Mouse (Mus musculus): ENCODE measurements around the gene Nol10.
"Not testable (repeated sequence)": the region's sequence is repeated elsewhere in the genome, so short reads cannot be mapped to it uniquely, and the experiment has no call there.

Gene Nol10

GRCm38 (mm10) chr12:17463706-17464105 lies 115.4 kb downstream of the Nol10 start:
- no peak for DNase-seq (ENCODE audit: low spot score)

GRCm38 (mm10) chr12:17464550-17464949 lies 116.3 kb downstream of the Nol10 start:
- not testable (repeated sequence) for DNase-seq (ENCODE audit: low spot score)

DNA sequence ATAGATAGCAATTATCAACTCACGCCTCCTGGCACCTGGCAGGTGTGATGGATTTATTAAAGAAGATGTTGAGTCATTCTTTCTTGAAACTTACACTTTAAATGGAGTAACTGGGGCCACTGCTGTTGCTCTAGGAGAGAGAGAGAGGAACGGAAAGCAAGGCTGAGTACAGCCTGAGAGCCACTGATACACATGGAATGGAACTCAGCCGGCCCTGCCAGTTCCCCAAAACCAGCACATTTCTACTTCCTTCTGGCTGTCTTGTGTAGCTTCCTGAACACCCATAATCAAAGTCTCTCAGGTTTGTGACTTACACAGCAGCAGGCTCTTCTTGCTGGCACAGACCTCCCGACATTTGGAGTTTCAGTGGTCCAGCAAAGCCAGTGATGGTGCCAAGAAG lies 118.5 kb downstream of the Nol10 start:
- no peak for DNase-seq (ENCODE audit: low spot score)

- peak; percentile 31 for DNase-seq (ENCODE audit: low spot score)
Measured at GRCm38 (mm10) chr12:17468359-17468758, 120.1 kb downstream of the Nol10 start.

GRCm38 (mm10) chr12:17469869-17470268 lies 121.6 kb downstream of the Nol10 start:
- DNase-seq (ENCODE audit: low spot score): no peak

GRCm38 (mm10) chr12:17470528-17470927 lies 122.3 kb downstream of the Nol10 start:
- not testable (repeated sequence) for DNase-seq (ENCODE audit: low spot score)

- no peak for DNase-seq (ENCODE audit: low spot score)
Measured at GRCm38 (mm10) chr12:17471405-17471804, 123.1 kb downstream of the Nol10 start.

- no peak for DNase-seq (ENCODE audit: low spot score)
Measured at GRCm38 (mm10) chr12:17473128-17473527, 124.9 kb downstream of the Nol10 start.

GRCm38 (mm10) chr12:17473862-17474261 lies 125.6 kb downstream of the Nol10 start:
- no peak for DNase-seq (ENCODE audit: low spot score)

DNA sequence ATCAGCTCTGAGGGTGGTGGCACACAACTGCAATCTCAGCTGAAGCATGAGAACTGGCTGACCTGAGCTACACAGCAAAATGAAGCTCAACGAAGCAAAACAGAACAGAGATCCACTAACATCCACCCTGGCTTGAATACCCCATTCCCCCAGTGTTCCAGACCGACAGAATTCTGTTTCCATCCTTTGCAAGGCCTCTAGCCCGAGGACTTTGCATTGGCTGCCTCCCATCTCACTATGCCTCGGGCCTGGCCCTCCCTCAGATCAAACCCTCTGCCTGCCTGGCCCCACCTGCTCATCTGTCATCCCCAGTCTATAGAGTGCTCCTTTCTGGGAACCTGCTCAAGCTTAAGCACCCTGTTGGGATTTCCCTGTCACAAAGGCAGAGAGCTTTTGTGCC lies 126.4 kb downstream of the Nol10 start:
- DNase-seq (ENCODE audit: low spot score): no peak

DNA sequence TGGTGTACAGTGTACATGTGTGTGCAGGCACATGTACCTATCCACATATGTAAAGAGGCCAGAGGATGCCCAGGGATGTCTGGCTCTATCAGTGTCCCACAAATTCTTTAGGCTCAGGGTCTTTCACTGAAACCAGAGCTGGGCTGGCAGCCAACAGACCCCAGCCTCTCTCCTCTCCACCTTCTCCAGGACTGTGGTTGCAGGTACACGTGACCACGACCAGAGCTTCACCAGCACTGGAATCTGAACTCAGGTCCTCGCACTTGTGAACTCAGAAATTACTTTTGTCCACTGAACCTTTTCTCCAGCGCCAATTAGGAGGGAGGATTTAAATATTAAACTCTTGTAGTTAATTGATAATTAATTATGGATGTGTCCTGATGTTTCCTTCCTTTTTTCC lies 126.9 kb downstream of the Nol10 start:
- no peak for DNase-seq (ENCODE audit: low spot score)

- DNase-seq (ENCODE audit: low spot score): no peak
Measured at GRCm38 (mm10) chr12:17478196-17478595, 129.9 kb downstream of the Nol10 start.

DNA sequence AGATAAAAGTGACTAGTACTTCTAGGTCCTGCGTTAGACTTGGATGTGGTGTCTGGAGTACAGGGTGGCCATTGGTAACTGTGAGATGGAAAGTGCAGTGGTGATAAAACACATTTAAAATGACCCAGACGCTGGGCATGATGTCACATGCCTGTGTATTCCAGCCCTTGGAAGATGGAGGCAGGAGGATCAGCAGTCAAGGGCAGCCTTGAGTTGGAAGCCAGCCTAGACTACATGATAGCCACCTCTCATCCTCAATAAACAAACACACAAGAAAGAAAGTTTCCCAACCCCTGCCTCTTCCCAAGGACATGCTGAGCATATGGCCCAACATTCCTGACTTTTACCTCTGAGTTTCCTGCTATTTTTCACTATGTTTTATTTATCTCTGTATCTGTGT lies 130.6 kb downstream of the Nol10 start:
- no peak for DNase-seq (ENCODE audit: low spot score)
